Mouse (Mus musculus): ENCODE data around the gene Epn2.
A peak's percentile ranks its signal among the peaks of the same experiment; 100 is the strongest.
"Not testable (repeated sequence)": the region's sequence is repeated elsewhere in the genome, so short reads cannot be mapped to it uniquely, and the experiment has no call there.

Epn2 gene

DNA sequence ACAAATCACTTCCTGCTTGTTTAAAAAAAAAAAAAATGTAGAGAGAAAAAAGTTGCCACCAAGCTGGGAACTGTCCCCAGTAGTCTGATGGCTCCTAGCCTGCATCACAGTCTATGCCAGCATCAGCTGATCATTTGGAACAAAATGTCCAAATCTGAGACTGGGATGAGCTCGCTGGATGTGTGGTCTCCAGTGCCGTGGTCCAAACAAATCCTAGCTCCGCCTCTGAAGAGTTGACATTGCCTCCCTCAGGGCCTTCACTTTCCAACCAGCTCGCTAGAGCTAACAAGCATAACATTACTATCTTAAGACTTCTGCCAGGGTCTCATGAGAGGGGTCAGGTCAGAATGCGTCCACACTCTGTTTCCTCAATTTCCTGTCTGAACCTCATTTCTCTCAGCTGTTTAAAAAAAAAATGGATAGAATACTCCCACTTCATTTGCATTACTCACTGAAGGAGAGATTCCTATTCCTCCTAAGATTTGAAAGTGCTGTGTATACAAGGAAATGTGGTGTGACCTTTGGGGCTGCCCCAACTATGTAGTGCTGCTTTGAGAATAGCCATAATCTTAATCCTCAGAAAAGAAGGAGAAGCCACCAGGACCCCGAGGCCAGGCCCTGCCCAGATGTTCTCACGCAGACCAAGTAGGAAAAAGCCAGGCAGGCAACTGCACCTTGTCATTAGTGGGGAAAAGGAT lies 11.2 kb upstream of the Epn2 start:
- DNase-seq = peak in 1 of 2 experiments; percentile 23

DNA sequence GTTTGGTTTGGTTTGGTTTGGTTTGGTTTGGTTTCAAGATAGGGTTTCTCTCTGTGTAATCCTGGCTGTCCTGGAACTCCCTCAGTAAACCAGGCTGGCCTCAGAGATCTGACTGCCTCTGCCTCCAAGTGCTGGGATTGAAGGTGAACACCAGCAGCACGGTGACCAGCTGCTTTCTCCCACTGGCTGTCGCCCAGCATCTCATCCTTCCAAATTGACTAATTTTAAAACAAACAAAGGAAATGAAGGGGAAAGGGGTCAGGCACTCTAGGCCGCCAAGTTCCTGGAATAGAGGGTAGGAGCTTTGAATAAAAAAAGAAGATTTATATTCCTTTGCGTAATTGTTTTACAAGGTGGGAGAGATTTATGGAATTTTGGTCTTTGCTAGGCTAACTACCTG lies 5.9 kb upstream of the Epn2 start:
- no peak for DNase-seq

DNA sequence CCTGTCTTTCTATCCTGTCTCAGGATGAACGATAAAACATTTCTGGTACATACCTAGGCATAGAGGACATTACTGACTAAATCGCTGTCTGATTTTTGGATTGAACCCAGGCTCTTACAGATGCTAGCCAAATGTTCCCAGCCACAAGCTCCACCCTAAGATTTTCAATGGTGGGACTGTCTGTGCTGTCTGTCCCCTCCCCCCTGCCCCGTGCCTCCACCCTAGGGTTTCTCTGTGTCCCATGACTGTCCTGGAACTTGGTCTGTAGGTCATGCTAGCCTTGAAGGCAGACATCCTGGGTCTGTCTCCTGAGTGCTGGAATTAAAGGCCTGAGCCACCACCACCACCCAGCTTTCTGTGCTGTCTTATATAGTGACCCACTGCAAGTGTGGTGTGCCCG lies 5.3 kb upstream of the Epn2 start:
- no peak for DNase-seq

DNA sequence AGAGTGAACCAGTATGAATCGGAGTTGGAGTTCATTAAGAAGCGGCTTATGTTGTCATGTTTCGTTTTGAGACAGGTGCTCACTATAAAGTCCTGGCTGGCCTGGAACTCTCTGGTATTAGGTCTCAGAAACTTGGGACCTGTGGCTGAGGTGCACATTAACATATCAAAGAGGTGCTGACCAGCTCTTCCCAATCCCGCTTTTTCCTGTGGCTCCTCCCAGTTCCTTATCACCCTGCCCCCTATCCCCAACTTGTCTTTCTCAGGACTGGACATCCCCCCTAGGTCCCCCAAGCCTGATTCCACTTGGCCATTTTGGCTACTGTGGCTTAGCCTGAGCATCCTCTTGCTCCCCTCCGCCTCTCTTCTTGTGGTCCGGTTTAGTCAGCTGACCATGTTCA lies 4.6 kb upstream of the Epn2 start:
- DNase-seq = no peak

DNA sequence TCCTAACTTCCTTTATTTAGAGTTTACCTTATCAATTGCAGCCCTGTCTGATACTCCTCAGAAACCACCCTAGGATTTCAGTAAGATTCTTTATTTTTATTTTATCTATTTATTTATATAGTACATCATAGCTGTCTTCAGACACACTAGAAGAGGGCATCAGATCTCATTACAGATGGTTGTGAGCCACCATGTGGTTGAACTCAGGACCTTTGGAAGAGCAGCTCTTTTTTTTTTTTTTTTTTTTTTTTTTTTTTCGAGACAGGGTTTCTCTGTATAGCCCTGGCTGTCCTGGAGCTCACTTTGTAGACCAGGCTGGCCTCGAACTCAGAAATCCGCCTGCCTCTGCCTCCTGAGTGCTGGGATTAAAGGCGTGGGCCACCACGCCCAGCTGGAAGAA lies 3.3 kb upstream of the Epn2 start:
- DNase-seq = not testable (repeated sequence)

DNA sequence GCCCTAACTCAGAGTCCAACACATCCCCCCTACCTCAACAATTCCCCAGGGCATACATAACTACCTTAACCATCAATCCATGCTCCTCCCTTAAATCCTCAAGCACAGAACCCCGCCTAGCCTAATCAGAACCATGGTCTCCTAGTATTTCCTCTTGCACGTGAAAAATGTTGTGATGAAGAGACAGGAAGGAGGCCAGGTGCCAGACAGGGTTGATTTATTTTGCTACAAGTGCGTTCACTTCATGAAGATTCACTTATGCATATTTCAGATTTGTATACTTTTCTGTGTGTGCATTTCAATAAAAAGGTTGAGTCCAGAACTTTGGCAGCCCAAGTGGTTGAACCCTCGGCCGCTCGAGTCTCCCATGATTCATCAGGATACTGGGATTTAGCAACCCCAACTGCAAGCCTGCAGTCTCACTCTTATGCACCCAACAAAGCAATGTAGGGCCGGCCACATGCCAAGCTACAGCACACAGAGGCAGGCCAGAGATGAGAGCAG lies 443 bp upstream of the Epn2 start:
- no peak for DNase-seq

DNA sequence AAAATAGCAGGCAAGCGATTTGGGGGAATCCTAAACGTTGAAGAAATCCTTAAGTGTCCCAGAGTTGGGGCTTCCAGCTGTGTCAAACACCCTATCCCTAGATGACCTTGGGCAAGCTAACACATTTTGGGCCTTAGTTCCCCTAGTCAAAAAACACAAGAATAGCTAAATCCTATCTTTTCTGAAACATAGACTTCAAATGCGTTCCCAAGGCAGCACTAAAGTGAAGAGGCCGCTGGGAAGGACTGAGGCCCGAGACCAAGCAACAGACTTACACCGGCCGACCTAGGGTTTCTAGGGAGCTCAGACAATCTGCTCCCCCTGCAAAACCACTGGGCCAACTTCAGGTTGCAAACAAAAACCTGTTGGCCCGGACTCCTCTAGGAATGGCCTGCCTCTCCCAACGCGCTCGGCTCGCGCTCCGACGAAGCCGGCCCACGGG lies 925 bp downstream of the Epn2 start:
- peak; percentile 42 to 58 for DNase-seq

DNA sequence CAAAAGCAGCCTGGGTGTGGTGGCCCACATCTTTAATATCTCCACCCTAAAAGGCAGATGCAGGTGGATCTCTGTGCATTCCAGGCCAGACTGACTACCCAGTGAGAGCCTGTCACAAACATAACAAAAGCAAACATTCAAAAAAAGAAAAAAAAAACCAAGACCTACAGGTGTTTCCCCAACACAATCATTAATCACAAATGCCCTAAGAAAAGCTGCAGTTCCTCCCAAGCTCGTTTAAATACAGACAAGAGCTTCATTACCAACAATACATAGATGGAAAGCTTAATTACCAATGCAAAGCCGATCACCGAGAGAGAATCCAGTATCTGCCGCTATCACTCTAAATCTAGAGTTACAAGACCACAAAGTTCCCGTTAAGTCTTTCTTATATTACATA lies 1.5 kb downstream of the Epn2 start:
- DNase-seq = no peak

DNA sequence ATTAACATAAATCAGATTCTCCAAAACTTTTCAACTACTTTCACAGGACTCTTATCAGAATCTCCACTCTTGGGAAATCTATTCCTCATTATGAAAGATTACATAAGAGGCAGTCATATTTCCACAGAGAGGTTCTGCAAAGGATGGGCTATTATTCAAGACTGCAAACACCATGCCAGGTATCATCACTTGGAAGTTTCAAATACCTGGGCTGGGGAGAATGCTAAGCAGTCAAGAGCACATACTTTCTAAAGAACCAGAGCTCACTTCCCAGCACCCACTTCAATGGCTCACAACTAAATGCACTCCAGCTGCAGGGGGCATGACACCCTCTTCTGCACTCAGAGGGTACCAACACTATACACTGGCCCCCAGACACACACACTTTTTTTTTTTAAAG lies 2.1 kb downstream of the Epn2 start:
- no peak for DNase-seq

DNA sequence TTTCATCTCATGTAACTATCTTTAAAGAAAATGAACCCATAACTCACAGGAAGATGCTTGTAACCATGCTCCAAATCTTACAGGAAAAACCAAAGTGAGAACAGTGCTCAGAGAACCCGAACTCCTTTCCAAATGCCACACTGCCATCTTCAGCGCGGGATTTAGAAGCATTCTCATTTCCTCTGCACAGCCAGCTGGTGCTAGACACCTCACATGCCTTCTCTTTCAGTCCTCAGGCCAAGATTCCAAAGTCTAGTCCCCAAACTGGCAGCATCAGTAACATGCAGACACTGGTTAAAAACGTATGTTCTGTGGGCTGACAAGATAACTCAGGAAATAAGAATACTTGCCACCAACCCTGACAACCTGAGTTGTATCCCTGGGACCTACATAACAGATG lies 6.2 kb downstream of the Epn2 start:
- peak in 1 of 2 experiments; percentile 58 for DNase-seq

DNA sequence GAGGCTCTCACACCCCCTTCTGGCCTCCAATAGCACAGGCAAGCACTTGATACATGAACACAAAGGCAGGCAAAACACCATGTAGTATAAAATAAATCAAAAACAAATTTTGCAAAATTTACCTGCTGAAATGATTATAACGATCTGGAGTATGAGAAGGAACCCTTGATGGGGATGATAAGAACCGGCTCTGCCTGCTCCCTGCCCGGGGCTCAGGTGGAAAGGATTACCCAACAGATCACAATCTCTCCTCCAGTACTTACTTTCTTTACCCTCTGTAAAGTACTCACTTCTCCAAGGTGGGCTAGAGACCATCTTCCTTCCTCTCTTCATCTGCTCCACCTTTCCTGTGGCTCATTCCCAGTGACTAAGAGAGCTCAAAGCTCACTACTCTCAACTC lies 8.3 kb downstream of the Epn2 start:
- DNase-seq = no peak

DNA sequence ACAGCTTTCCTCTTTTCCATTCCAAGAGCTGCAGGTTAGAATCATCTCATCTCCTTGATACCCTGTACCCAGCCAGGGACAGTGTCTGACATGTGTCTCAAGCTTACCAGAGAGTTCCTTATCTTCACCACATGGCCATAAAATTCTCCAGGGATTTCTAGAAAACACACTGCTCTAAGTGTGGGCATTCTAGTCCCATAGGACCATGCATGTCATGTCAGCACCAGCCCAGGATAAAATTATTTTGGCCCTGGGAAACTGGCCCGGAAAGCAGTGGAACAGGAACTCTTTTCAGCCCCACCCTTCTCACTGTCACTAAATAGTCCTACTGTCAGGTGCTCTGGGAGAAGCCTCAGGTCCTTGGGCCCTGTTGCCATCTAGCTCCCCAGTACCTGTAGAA lies 9.8 kb downstream of the Epn2 start:
- DNase-seq = no peak

DNA sequence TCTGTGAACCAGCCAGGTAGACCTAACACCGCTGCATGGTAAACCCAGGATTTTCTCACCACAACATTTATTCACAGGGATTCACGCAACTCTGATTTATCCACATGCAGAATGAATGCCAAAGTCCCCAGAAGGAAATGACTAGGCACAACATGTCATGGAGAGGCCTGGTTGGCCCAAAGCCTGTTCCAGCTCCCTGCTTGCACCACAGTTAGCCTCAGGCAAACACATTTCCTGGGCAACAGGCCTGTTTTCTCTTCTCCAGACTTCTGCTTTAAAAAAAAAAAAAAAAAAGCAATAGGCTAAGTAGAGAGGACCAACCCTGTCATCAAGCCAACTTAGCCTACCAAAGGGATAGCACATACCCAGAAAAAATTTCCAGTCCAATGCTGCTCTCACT lies 14.9 kb downstream of the Epn2 start:
- DNase-seq = peak; percentile 80 to 88

DNA sequence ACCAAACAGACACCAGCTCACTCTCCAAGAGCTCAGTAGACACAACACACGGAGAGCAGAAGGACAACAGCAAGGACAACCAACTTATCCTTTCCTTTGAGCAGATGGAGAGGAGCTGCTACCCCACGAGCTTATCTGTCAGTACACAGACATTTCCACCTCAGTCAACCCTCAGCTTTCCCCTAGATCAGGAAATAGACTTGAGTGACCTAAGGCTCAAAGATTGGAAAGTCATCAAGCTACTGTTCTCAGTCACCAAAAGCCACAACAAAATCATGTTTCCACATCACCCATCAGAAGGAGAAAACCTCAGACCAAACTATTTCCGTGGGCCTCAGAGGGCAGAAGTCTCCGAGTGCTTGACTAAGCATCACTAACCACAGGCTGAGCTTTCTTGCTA lies 15.5 kb downstream of the Epn2 start:
- no peak for DNase-seq

DNA sequence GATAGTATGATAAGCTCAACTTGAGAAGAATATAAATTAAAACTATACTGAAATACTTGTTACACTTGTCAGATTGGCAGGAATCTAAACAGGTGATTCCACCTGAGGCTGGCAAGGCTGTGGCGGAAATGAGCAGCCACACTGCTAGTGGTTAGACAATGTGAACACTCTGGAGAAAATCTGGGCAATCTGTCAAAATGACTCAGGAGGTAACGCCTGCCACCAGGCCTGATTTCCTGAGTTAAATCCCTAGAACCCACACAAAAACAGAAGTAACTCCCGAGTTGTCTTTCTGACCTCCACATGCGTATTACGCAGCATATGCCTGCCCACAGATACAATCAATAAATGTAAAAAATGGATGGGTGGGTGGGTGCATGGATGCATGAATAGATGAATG lies 17.1 kb downstream of the Epn2 start:
- DNase-seq = peak; percentile 62 to 78

DNA sequence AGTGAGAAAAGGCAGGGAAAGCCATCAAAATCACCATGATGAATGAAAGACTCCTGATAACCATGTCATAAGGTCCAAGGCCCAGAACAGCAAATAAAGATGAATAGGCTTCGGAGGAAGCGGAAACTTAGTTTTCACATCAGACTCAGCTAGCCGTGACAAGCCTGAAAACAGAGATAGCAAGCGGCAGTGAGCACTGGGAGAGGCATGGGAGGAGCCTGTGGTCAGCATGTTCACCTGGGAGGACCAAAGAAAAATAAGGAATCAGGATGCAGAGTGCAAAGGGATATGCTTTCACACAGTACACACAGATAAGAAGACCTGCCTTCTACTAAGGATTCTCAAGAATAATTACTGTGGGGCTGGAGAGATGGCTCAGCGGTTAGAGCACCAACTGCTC lies 19.9 kb downstream of the Epn2 start:
- DNase-seq = no peak

DNA sequence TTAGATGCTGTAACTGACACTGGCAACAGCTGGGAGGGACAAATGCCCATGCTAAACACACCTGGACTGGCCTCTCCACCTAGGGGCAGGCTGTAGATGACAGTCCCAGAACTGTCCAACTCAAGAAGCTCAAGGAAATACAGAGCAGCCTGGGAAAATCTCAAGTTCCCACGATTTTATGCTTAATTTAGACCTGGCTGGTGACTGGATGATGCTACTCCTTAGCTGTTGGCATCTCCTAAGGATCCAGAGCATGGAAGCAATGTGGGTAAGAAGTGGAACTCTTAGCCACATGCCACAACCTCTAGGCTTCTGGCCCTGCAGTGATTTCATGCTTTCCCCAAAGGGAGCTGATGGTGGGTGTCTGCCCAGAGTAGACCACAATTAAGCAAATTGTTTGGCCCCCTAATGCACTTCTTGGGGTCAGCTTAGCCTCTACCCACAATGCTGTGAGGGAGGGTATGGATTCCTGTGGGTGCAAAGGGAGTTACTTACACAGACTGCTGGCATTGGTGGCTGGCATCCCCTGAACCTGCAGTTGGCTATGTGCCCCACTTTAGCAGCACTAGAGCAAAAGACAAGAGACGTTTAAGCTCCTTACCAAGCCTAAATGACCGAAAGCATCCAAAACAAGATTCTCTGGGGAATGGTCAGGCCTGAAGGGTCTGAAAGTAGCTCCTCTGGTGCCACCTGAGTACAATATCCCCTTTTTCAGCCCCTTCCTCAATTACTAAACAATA lies 26.3 kb downstream of the Epn2 start:
- DNase-seq = peak; percentile 68 to 71

DNA sequence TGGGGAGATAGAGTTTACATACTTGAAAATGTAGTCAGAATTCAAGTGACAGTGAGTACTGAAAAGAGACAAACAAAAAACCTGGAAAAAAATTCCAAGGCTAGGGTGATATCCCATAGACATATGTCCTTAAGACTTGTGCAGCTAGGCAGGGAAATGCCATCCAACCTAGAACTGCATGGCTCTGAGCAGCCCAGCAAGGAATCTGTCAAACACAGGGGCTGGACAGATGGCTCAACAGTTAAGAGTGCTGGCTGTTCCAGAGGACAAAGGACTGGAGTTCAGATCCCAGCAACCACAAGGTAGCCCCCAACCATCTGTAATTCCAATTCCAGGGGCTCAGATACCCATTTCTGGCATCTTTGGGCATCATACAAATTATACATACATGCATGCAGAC lies 28.9 kb downstream of the Epn2 start:
- DNase-seq = peak in 1 of 2 experiments; percentile 53

DNA sequence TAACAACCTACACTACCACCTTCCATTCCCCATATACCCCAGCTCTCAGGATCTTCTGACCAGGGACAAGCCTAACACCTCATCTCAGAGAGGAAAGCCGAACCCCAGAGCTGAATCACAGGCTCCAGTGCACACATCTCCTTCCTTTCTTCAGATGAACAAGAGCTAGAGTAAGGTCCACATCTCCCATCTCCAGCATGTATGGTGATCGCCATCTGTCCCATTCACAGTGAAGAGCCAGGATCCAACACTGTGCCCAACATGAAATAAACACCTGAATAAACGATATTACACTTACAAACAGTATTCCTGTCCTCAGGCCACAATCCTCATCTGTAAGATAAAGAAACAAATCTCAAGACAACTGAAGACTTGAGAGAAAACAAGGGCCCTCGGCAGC lies 31.8 kb downstream of the Epn2 start:
- peak in 1 of 2 experiments; percentile 44 for DNase-seq

DNA sequence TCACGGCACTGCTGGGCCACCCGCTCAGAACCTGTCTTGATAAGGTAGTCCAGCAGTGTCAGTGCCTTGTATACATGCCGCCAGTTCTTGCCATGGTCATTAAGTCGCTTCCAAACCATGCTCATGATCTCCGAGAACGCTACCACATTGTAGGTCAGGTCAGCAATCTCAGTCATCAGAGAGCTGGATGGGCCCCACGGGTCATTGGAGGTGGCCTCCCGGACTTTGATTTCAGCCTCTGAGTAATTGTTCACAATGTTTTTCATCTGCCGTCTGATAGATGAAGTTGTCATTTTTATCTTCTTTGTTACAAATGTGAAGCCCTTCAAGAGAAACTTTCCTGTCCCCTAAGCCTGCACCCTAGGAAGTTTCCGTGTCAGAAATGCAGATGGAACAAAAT lies 33.0 kb downstream of the Epn2 start:
- DNase-seq = no peak

DNA sequence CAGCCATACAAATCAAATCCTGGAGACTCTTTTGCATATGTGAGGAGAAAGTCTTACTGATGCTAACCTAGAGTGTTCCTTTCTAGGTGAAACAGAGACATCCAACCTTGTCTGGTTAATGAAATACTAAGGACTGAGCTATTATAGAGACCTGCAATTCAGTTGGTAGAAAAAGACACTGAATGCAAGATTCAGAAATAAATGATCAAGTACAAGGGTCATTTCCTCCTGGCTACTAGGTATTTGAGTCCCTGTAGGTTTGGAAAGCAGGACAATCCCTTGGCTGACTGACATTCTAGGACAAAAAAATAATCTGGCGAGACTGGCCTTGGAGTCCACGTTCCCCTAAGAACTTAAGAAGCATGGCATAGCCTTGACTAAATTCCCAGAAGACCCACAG lies 33.9 kb downstream of the Epn2 start:
- no peak for DNase-seq

DNA sequence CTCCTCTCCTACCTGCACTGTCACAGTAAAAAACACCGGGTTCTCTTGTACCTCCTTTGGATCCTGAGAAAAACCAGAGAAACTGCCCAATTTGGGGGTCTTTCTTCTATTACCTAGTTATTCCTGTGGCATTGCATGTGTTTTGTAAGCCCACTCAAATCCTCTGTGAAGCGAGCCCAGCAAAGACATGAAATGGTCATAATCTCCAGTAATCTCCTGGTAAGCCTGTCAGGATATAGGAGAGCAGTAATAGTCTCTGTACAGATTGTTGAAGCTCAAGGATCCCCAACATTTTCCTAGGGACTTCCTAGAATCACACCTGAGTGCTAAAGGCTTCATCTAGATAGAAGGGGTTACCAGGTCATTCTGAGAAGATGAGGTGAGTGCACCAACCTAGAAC lies 38.4 kb downstream of the Epn2 start:
- DNase-seq = no peak

DNA sequence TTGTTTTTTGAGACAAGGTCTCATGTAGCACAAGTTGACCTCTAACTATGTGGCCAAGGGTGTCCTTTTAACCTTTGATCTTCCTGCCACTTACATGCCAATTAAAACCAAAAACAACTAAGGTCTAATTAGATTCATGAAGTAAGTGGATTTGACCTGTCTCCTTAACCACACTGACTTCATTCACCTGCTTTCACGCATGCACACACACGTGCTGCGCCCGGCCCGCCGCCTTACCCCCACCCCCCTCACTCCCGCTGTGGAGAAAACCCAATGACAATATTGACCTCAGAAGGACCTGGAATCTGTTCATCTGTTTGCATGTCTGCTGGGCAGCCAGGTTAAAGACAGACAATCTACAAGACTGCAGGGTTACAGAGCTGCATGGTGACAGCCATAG lies 38.8 kb downstream of the Epn2 start:
- no peak for DNase-seq

DNA sequence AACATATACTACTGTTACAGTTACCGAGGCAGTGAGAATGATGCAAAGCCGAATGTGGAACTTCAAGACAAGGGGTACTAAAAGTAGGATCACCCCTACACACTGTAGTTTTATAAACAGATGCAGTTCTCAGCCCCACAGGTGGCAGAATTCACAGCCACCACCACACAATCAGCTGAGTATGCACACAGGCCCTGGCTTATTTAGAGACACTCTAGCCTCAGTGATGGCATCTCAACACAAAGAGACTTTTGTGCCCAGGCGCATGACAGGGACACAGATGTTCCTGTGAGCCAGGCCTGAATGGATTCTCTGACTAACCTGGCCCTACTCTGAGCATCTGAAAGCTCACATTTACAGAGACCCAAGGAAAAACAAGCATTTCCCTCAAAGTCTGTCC lies 42.1 kb downstream of the Epn2 start:
- no peak for DNase-seq

DNA sequence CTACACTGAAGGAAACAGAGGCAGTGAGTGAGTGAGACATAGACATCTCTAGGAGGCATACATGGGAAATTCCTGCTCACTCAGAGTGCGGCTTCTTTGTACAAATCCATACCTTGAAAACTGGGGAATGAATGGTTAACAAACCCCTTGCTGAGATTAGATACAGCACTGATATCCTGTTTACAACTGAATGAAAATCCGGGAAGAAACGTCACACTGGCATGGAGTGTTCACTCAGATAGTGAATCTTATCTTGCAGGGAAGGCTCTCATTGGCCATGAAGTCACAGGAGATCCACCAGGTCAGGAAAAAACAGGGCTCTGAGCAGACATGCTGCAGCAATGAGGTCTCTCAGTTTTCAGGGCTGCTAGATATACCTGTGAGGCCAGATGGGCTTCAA lies 42.5 kb downstream of the Epn2 start:
- no peak for DNase-seq
